Mouse (Mus musculus) gastrocnemius, adult 2 months (tissue): ENCODE results near the gene C1ql4. TPM values are rescaled to one million over a fixed set of nuclear protein-coding genes. Genes with fewer than 3 reads are reported as not detected.

Source experiments
- DNase-seq: peaks from one replicate; pipeline ENCODE4 v3.0.0; 2022
- H3K27ac ChIP-seq: fragments of 200-600 bp; 2 replicates; pipeline ENCODE4 v1.8.1; 2022; ENCODE audit warnings: mild to moderate bottlenecking
- H3K4me3 ChIP-seq: fragments of 200-600 bp; 2 replicates; pipeline ENCODE4 v1.8.1; 2022; ENCODE audit warnings: mild to moderate bottlenecking, moderate library complexity
- CTCF ChIP-seq: fragments of 200-600 bp; IDR thresholded peaks from 2 replicates; pipeline ENCODE4 v1.8.1; 2022; ENCODE audit warnings: antibody characterized with exemption, mild to moderate bottlenecking, moderate library complexity
- intact Hi-C: fragments of 180-260 bp; cut with DNase I; formaldehyde crosslinking; loops from one replicate; pipeline ENCODE4 v1.15.1; 2025
- total RNA-seq, 2 experiments: library from RNA; stranded (reverse); gene quantifications; 2 replicates each; pipeline ENCODE4 v1.2.3; 2021

The C1ql4 gene
- total RNA-seq, 2 experiments from 2014 or later = not detected

- TF ChIP-seq CTCF = no peak
- Histone ChIP-seq H3K27ac (no peak overlapping the region), H3K4me3 (no peak overlapping the region)
- intact Hi-C loops = no loop called here
- DNase-seq = no peak
Measured at GRCm38 (mm10) chr15:99114312-99115064, 26.9 kb upstream of the C1ql4 start.

- intact Hi-C loops = no loop called here
- TF ChIP-seq CTCF = peak; percentile 51
- H3K27ac ChIP-seq = no peak overlapping the region
- no peak for DNase-seq
- no peak overlapping the region for H3K4me3 ChIP-seq
Measured at GRCm38 (mm10) chr15:99113396-99113975, 25.9 kb upstream of the C1ql4 start.

DNA sequence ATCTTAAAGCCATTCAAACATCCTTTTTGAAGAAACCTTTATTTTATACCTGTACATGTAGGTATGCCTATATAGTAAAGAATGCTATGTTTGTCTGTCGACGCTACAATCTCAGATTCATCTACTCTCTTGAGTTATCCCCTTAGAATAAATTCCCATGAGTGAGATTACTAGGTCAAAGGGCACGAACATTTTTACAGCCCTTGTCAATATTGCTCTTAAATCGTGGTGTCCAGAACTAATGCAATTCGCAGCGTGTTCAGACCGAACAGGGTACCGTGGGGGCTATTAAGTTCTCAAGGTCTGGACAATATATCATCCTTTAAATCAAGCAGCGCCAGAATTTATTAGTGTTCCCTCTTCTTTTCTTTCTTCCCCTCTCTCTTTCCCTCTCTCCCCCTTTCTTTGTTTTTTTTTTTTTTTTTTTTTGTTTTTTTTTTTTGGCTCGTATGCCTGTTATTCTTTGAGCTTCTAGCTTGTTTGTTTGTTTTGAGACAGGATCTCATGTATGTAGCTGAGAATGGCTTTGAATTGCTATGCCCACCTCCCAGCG, 25.3 kb upstream of the C1ql4 start:
- Histone ChIP-seq H3K27ac (no peak overlapping the region), H3K4me3 (no peak overlapping the region)
- no peak for DNase-seq
- no peak for TF ChIP-seq CTCF
- intact Hi-C loops = no loop called here

DNA sequence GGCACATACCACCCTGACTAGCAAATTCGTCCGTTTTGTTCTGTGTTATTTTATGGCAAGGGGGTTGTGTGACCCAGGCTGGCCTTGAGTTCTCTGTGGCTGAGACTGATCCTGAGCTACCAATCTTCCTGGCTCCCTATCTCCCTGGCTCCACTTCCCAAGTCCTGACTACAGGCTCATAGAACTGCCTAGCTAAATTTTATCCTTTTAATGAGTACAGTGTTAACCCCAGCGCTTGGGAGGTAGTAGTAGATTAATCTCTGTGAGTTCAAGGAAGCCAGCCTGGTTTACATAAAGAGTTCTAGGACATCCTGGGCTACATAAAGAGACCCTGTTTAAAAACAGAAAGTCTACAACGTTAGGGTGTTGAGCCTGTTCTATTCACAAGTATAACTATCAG, 24.2 kb upstream of the C1ql4 start:
- no peak overlapping the region for H3K4me3 ChIP-seq
- TF ChIP-seq CTCF = no peak
- no peak overlapping the region for H3K27ac ChIP-seq
- intact Hi-C loops = no loop called here
- no peak for DNase-seq

GRCm38 (mm10) chr15:99111139-99111538, 23.5 kb upstream of the C1ql4 start:
- no peak for DNase-seq
- intact Hi-C loops = no loop called here
- Histone ChIP-seq H3K4me3 (no peak overlapping the region), H3K27ac (no peak overlapping the region)
- no peak for TF ChIP-seq CTCF

DNA sequence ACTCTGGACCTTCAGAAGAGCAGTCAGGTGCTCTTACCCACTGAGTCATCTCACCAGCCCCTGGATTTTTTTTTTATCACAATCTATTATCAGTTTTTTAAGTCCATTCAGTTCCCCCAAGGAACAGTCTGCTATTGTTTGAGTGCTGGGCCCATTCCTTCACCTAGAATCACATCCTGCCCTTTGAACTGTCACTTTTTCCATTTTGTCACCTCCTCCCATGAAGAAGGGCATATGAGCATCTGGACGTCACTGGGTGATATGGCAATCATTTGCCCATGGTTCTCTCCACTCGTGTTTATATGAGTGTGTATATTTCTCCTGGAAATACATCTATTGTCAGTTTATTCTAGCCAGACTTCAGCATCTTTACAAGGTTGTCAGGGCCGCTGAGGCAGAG, 20.2 kb upstream of the C1ql4 start:
- Histone ChIP-seq H3K27ac (no peak overlapping the region), H3K4me3 (no peak overlapping the region)
- TF ChIP-seq CTCF = no peak
- intact Hi-C loops = no loop called here
- no peak for DNase-seq

GRCm38 (mm10) chr15:99105238-99105637, 17.6 kb upstream of the C1ql4 start:
- TF ChIP-seq CTCF = no peak
- Histone ChIP-seq H3K27ac (no peak overlapping the region), H3K4me3 (no peak overlapping the region)
- intact Hi-C loops = no loop called here
- DNase-seq = peak; percentile 6

DNA sequence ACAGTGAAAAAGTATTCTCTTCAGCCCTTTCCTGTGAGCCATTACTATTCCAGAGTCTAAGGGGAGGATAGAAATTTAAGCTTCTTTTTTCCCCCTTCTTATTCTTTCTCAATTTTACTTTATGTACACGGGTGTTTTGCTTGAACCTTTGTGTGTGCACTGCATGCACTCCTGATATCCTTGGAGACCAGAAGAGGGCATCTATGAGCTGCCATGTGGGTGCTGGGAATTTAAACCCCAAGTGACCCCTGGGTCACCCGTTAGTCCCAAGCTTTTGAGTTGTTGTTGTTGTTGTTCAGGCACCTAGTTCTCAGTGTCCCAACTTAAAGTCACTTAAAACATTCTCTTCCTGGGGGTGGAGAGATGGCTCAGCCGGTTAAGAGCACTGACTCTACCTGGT, 12.4 kb upstream of the C1ql4 start:
- TF ChIP-seq CTCF = peak; percentile 1; the same call in 1 of the 2 replicates
- H3K27ac ChIP-seq = no peak overlapping the region
- H3K4me3 ChIP-seq = no peak overlapping the region
- intact Hi-C loops = no loop called here
- DNase-seq = peak; percentile 3

DNA sequence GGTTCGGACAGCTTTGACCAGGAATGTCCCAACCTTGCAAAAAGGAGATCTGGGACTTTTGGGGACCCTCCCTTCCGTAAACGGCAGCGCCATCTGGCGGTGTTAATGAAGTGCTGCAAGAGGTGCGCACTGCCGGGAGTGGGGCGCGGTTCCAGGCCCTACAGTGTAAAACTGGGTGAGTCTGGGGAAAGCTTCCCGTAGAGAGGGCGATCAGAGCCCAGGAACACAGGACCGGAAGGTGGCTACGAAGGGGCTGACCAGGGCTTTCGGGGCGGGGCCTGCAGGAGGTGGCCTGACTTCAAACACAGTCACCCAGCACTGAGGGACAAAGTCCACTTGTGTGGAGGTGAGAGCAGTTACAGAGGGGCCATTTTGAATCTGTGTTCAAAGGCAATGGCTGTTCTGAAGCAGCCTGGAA, 11.5 kb upstream of the C1ql4 start:
- H3K4me3 ChIP-seq = peak overlapping the region; percentile 67
- H3K27ac ChIP-seq = no peak overlapping the region
- DNase-seq = peak; percentile 72
- intact Hi-C loops = no loop called here
- peak; percentile 83 for TF ChIP-seq CTCF

DNA sequence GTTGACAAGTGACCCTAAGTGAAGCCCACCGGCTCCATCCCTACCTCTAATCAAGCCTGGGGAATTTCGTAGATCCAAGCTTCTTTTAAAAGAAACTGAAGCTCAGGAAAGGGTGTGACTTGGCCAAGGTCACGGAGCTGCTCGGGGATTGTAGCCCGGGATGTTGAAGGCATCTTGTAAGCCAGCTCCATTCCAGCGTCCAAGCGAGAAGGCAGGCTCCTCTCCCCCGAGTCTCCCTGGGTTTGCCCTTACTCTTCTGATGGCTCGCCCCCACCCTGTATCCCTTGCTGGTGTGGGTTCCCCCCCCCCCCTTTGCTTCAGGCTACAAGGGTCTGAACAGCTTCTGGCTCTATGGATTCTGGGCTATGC, 10.9 kb upstream of the C1ql4 start:
- Histone ChIP-seq H3K4me3 (peak overlapping the region; percentile 67), H3K27ac (no peak overlapping the region)
- no peak for TF ChIP-seq CTCF
- no peak for DNase-seq
- intact Hi-C loops = no loop called here

DNA sequence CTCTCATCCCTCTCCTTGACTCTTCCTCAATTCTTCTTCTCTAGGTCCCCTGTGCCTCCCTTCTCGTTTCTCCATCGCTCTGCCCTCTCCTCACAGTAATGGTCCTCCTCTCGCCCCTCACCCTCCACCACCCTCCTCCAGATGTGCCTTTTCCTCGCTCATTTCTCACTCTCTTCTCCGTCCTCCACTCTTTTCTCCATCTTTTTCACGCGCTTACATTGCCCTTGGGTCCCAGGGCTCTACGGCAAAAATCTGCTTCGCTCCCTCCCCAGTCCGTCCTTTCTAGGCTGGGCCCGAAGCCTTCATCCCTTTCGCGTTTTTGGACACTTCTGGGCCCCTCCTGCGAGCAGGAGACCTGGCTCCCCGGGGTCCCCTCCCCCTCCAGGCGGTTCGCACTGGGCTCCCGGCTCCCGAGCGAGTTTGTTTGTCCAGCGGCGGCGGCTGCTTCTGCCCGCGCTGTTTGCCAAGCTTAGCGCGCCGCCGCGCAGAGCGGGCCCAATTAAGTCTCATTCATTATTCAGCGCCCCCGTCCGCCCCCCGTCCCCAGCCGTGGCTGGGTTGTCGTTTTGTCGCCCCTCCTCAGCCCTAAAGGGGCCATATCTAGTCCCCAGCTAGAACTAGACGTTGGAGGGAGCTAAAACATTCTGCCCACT, 10.3 kb upstream of the C1ql4 start:
- Histone ChIP-seq H3K4me3 (peak overlapping the region; percentile 67), H3K27ac (no peak overlapping the region)
- peak; percentile 45 for DNase-seq
- no peak for TF ChIP-seq CTCF
- intact Hi-C loops = no loop called here

DNA sequence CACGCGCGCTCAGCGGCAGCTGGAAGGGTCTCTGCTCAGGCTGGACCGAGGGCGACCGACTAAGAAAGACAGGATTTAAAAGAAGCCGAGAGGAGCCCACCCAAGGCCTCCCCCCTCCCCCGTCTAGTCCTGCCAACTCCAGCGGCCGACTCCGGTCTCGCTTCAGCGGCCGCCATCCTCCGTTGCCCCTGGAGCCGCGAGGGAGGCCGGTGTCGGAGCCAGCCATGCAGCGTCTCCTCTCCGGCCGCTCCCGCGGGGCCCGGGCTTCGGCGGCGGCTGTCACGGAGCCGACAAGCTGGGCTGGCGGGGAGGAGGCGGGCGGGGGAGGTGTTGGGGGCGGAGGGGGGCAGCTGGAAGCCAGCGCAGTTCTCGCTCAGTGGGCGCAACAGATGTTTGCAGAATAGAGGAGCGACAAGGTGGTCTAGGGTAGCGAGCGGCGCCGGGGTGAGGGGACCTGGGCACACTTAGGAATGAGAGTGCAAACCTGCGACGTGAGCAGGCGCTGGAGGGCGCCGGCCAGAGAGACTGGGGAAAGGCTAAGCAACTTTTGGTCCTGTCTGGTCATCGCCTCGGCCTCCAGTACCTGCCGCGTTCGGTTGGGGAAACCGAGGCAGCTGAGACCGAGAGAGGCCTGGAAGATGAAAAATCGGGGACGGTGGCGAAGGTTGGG, 9.3 kb upstream of the C1ql4 start:
- H3K27ac ChIP-seq = no peak overlapping the region
- intact Hi-C loops = no loop called here
- TF ChIP-seq CTCF = no peak
- peak overlapping the region; percentile 67 for H3K4me3 ChIP-seq
- DNase-seq = peak; percentile 45
